Mouse (Mus musculus) CH12.LX (cell line): ENCODE results near the gene Gli2. TPM values are rescaled to one million over a fixed set of nuclear protein-coding genes. Genes with fewer than 3 reads are reported as not detected.

Experiments used
- DNase-seq: peaks from one replicate; pipeline ENCODE4 v3.0.0-alpha.2; 2013; ENCODE audit errors: extremely low read depth
- H3K27ac ChIP-seq: 2 replicates; pipeline ENCODE4 v1.5.1; 2012; ENCODE audit warnings: low read depth, mild to moderate bottlenecking, control low read depth, moderate library complexity; ENCODE audit not compliant: insufficient read depth
- H3K27me3 ChIP-seq: replicated peaks from 2 replicates; pipeline ENCODE3; 2012; ENCODE audit warnings: inconsistent platforms
- H3K36me3 ChIP-seq, 2 experiments: replicated peaks in 1 of 2; 2 replicates each; pipeline versions ENCODE3 to v1.6.1; 2012; ENCODE audit warnings: inconsistent platforms in 1 of 2, low read length in 1 of 2, mild to moderate bottlenecking in 1 of 2, mixed read lengths in 1 of 2, moderate library complexity in 1 of 2; ENCODE audit not compliant: control insufficient read depth in 1 of 2, insufficient read depth in 1 of 2
- H3K4me1 ChIP-seq, 2 experiments: 2 replicates each; pipeline ENCODE4 v1.6.1; 2012; ENCODE audit warnings: inconsistent platforms in 1 of 2, moderate library complexity in 1 of 2; ENCODE audit not compliant: insufficient read depth in 2 of 2, control insufficient read depth in 1 of 2
- H3K4me2 ChIP-seq: 2 replicates; pipeline ENCODE4 v1.6.1; 2012; ENCODE audit warnings: low read depth, mild to moderate bottlenecking, control low read depth; ENCODE audit not compliant: poor library complexity, insufficient read depth, severe bottlenecking
- H3K4me3 ChIP-seq, 3 experiments: fragments of 150-350 bp in 1 of 3; sonication (generic) in 1 of 3; replicated peaks in 1 of 3; 2 replicates each; pipeline versions ENCODE3 to v1.5.1; 2011 to 2012; ENCODE audit warnings: low read depth in 2 of 3, low read length in 2 of 3, mild to moderate bottlenecking in 2 of 3, moderate library complexity in 2 of 3, control low read depth in 1 of 3, improper control_type of control experiment in 1 of 3, inconsistent platforms in 1 of 3, mixed read lengths in 1 of 3; ENCODE audit not compliant: poor library complexity in 1 of 3
- H3K79me2 ChIP-seq: replicated peaks from 2 replicates; pipeline ENCODE4 v1.6.1; 2012; ENCODE audit warnings: mild to moderate bottlenecking, moderate library complexity; ENCODE audit not compliant: control insufficient read depth, poor library complexity, insufficient read depth, severe bottlenecking; ENCODE audit errors: extremely low read depth
- H3K9ac ChIP-seq: 2 replicates; pipeline ENCODE4 v1.6.1; 2012; ENCODE audit warnings: low read depth, mild to moderate bottlenecking, control low read depth, moderate library complexity; ENCODE audit not compliant: insufficient read depth
- H3K9me3 ChIP-seq: replicated peaks from 2 replicates; pipeline ENCODE3; 2012; ENCODE audit warnings: low read length, inconsistent platforms, mixed read lengths
- CHD1 ChIP-seq: IDR thresholded peaks from 2 replicates; pipeline ENCODE4 v1.6.1; 2012; ENCODE audit warnings: low read depth, low read length, improper control_type of control experiment, inconsistent platforms
- E2F4 ChIP-seq: IDR thresholded peaks from 2 replicates; pipeline ENCODE4 v1.6.1; 2011; ENCODE audit warnings: low read depth, low read length, improper control_type of control experiment; ENCODE audit not compliant: insufficient replicate concordance
- ELF1 ChIP-seq: IDR thresholded peaks from 2 replicates; pipeline ENCODE4 v1.6.1; 2014; ENCODE audit warnings: low read depth, mild to moderate bottlenecking, inconsistent platforms, low read length, improper control_type of control experiment
- HCFC1 ChIP-seq: IDR thresholded peaks from 2 replicates; pipeline ENCODE4 v1.6.1; 2012; ENCODE audit warnings: low read depth, mild to moderate bottlenecking, inconsistent platforms, low read length, improper control_type of control experiment
- IRF4 ChIP-seq: IDR thresholded peaks from 2 replicates; pipeline ENCODE4 v1.6.1; 2014; ENCODE audit warnings: low read depth, mild to moderate bottlenecking, inconsistent platforms, low read length, improper control_type of control experiment
- KAT2A ChIP-seq: IDR thresholded peaks from 2 replicates; pipeline ENCODE4 v1.6.1; 2012; ENCODE audit warnings: low read length, improper control_type of control experiment, inconsistent platforms; ENCODE audit not compliant: insufficient replicate concordance
- MAZ ChIP-seq: IDR thresholded peaks from 2 replicates; pipeline ENCODE4 v1.6.1; 2012; ENCODE audit warnings: low read depth, mild to moderate bottlenecking, inconsistent platforms, low read length, improper control_type of control experiment, moderate library complexity
- MEF2A ChIP-seq: IDR thresholded peaks from 2 replicates; pipeline ENCODE4 v1.6.1; 2014; ENCODE audit warnings: low read depth, mild to moderate bottlenecking, inconsistent platforms, low read length, improper control_type of control experiment, borderline replicate concordance
- MXI1 ChIP-seq: IDR thresholded peaks from 2 replicates; pipeline ENCODE4 v1.6.1; 2011; ENCODE audit warnings: mild to moderate bottlenecking, low read depth, low read length, improper control_type of control experiment
- RCOR1 ChIP-seq: conservative IDR thresholded peaks from 2 replicates; pipeline ENCODE4 v1.6.1; 2012; ENCODE audit warnings: low read depth, mild to moderate bottlenecking, inconsistent platforms, low read length, improper control_type of control experiment
- SIN3A ChIP-seq: IDR thresholded peaks from 2 replicates; pipeline ENCODE4 v1.6.1; 2012; ENCODE audit warnings: low read length, improper control_type of control experiment, inconsistent platforms
- SMC3 ChIP-seq: IDR thresholded peaks from 2 replicates; pipeline ENCODE4 v1.6.1; 2011; ENCODE audit warnings: low read depth, low read length, improper control_type of control experiment
- USF2 ChIP-seq: conservative IDR thresholded peaks from 2 replicates; pipeline ENCODE4 v1.6.1; 2011; ENCODE audit warnings: low read depth, low read length, improper control_type of control experiment
- ZKSCAN1 ChIP-seq: IDR thresholded peaks from 2 replicates; pipeline ENCODE4 v1.6.1; 2012; ENCODE audit warnings: low read depth, inconsistent platforms, low read length, improper control_type of control experiment, borderline replicate concordance
- ZMIZ1 ChIP-seq: IDR thresholded peaks from 2 replicates; pipeline ENCODE4 v1.6.1; 2012; ENCODE audit warnings: low read depth, mild to moderate bottlenecking, inconsistent platforms, low read length, improper control_type of control experiment
- dilution Hi-C: fragments of 300-500 bp; cut with MboI; formaldehyde crosslinking; loops from 2 replicates; pipeline ENCODE4 v1.14.3; 2020; ENCODE audit warnings: low sequenced_read_pairs; ENCODE audit not compliant: extremely low pct_unique_long_range_greater_than_20kb, extremely low pct_ligation_motif_present
- in situ Hi-C: fragments of 300-500 bp; cut with MboI; formaldehyde crosslinking; loops from 3 replicates; pipeline ENCODE4 v1.14.3; 2019; ENCODE audit warnings: low sequenced_read_pairs, low pct_ligation_motif_present, low pct_unique_long_range_greater_than_20kb, mixed read lengths
- polyA plus RNA-seq: library from polyadenylated mRNA; unstranded; fragments of >175 nt; gene quantifications from 2 replicates; pipeline ENCODE4 v1.2.1, GENCODE M21; 2012; ENCODE audit warnings: low read depth; ENCODE audit not compliant: insufficient read length
- total RNA-seq, 2 experiments: library from RNA; depleted of rRNA; stranded (reverse); fragments of 300-350 nt in 1 of 2; fragments of >200 nt in 1 of 2; gene quantifications; 2 replicates each; pipeline ENCODE4 v1.2.3; 2012 to 2014

Gene Gli2
- total and polyA plus RNA-seq, 3 experiments = not detected

GRCm38 (mm10) chr1:118878291-118878690 is 175.1 kb downstream of the Gli2 start:
- dilution Hi-C loops = no loop called here
- in situ Hi-C loops = no loop called here
- H3K79me2 ChIP-seq = no peaks in the 10 kb centered on the region

GRCm38 (mm10) chr1:118875227-118875626 is 178.2 kb downstream of the Gli2 start:
- no peak overlapping the region for H3K9ac ChIP-seq
- DNase-seq = no peak
- no peaks in the 10 kb centered on the region for H3K79me2 ChIP-seq
- no peak overlapping the region for H3K4me2 ChIP-seq
- no peaks in the 10 kb centered on the region for H3K36me3 ChIP-seq
- in situ Hi-C loops (no loop called here), dilution Hi-C loops (no loop called here)
- H3K27me3 ChIP-seq = no peaks in the 10 kb centered on the region
- TF ChIP-seq ZKSCAN1 (no peak), CHD1 (no peak), KAT2A (no peak), E2F4 (no peak), HCFC1 (no peak), MXI1 (no peak), SMC3 (no peak), IRF4 (no peak), USF2 (no peak), MAZ (no peak)
- H3K4me1 ChIP-seq = no peaks in the 10 kb centered on the region
- no peak overlapping the region for H3K27ac ChIP-seq
- H3K9me3 ChIP-seq = peaks cover 96% of the 10 kb centered on the region
- no peak overlapping the region for H3K4me3 ChIP-seq

More at GRCm38 (mm10) chr1:118878291-118878690, 175.1 kb downstream of the Gli2 start:
- H3K4me3 ChIP-seq = no peak overlapping the region
- TF ChIP-seq SIN3A (no peak), ZKSCAN1 (no peak), RCOR1 (no peak), ELF1 (no peak), MEF2A (no peak), HCFC1 (no peak), ZMIZ1 (no peak)
- no peaks in the 10 kb centered on the region for H3K4me1 ChIP-seq
- H3K27me3 ChIP-seq = no peaks in the 10 kb centered on the region
- H3K4me2 ChIP-seq = no peak overlapping the region
- peaks cover 94% of the 10 kb centered on the region for H3K9me3 ChIP-seq
- no peak overlapping the region for H3K9ac ChIP-seq
- no peaks in the 10 kb centered on the region for H3K36me3 ChIP-seq
- no peak overlapping the region for H3K27ac ChIP-seq
- no peak for DNase-seq
